Mouse (Mus musculus) spleen, adult 2 months (tissue): ENCODE measurements at regions not wholly inside any gene's neighbourhood (a gene's known extent, or its start where the extent isn't known, plus 50 kb on each side); places are given as distances from the start of the nearest gene placed in this dataset.

Experiments
- CTCF ChIP-seq: fragments of 200-500 bp; IDR thresholded peaks from 2 replicates; pipeline ENCODE4 v1.5.1; 2011; ENCODE audit warnings: mild to moderate bottlenecking, inconsistent platforms; ENCODE audit not compliant: insufficient read depth, insufficient read length, insufficient replicate concordance; ENCODE audit errors: extremely low read depth
- POLR2A ChIP-seq: fragments of 200-500 bp; IDR thresholded peaks from 2 replicates; pipeline ENCODE4 v1.6.1; 2011; ENCODE audit warnings: low read depth, low read length, inconsistent platforms

DNA sequence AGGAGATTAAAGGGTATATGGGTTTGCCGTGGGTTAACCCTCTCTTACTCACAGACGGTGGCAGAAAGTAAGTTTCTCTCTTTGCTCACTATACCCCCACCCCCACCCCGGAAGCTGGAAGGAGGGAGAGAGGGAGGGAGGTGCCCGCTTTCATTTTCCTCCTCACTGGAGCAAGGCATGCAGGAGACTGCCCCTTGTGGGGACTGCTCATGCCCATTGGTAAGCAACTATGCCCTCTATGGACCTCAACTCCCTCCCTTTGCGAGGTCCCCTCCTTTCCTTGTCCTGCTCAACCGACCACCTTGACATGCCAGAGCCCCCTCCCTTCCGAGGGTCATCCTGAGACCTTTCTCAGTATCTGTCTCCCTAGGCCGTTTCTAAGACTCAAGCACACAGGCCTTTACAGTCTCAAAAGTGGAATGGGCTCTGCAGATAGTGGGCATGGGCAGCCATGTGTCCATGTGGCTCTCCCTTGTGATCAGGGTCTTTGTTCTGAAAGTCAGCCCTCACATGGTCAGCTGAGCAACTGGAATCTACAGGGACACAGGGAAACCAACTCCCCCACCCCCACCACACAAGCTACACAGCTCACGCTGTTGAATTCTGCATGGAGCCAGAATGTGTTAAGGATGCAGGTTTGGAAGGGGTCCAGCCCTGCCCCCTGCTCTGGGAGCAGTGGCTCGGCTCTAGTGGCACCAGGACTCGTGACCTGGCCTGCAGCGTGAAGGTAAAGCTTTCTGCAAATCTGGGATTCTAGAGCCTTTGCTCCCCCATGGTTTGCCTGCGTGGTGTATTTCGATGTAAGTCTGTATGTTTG, 116.8 kb upstream of the A530016L24Rik start:
- TF ChIP-seq CTCF (no peak), POLR2A (no peak)
